Mouse (Mus musculus): ENCODE data around the gene Sp2. TPM values are rescaled to one million over a fixed set of nuclear protein-coding genes. Genes with fewer than 3 reads are reported as not detected.

The Sp2 gene
- polyA plus RNA-seq, 1 experiment = 13.9 TPM

- H3K4me3 ChIP-seq (ENCODE audit: insufficient read depth, poor library complexity, severe bottlenecking) = no peak overlapping the region
- H3K79me3 ChIP-seq (ENCODE audit: low read depth) = no peaks in the 10 kb centered on the region
- H3ac ChIP-seq (ENCODE audit: control insufficient read depth, insufficient read length, low read depth) = no peak overlapping the region
- TF ChIP-seq CTCF (IDR thresholded peaks at IDR 0.05; ENCODE audit: control insufficient read depth, insufficient read depth, insufficient read length) = peak; percentile 77
- no peak for TF ChIP-seq MAX (IDR thresholded peaks at IDR 0.05)
- TF ChIP-seq CEBPB (IDR thresholded peaks at IDR 0.05; ENCODE audit: low read depth) = no peak
- TF ChIP-seq MYOG (IDR thresholded peaks at IDR 0.05; ENCODE audit: control insufficient read depth, extremely low read depth, insufficient read length) = no peak
- no peak for TF ChIP-seq FOSL1 (IDR thresholded peaks at IDR 0.05; ENCODE audit: insufficient read depth, low read length, poor library complexity, severe bottlenecking)
- no peaks in the 10 kb centered on the region for H3K27me3 ChIP-seq (ENCODE audit: control insufficient read depth, insufficient read depth, insufficient read length)
- peaks cover under 1% of the 10 kb centered on the region for H3K79me2 ChIP-seq (ENCODE audit: control insufficient read depth, insufficient read depth)
- H3K36me3 ChIP-seq (ENCODE audit: control insufficient read depth, insufficient read depth) = peaks cover 22% of the 10 kb centered on the region
These were observed 72.8 kb downstream of the Sp2 start for GRCm38 (mm10) chr11:96910003-96910402.

- no peaks in the 10 kb centered on the region for H3K79me2 ChIP-seq (ENCODE audit: control insufficient read depth, insufficient read depth)
- H3K27me3 ChIP-seq (ENCODE audit: control insufficient read depth, insufficient read depth, insufficient read length) = no peaks in the 10 kb centered on the region
- TF ChIP-seq CTCF (IDR thresholded peaks at IDR 0.05; ENCODE audit: control insufficient read depth, insufficient read depth, insufficient read length) (no peak), USF1 (IDR thresholded peaks at IDR 0.05; ENCODE audit: low read depth) (no peak)
- H3K4me3 ChIP-seq (ENCODE audit: insufficient read depth, poor library complexity, severe bottlenecking) = no peak overlapping the region
- H3K79me3 ChIP-seq (ENCODE audit: low read depth) = no peaks in the 10 kb centered on the region
- H3ac ChIP-seq (ENCODE audit: control insufficient read depth, insufficient read length, low read depth) = no peak overlapping the region
- H3K36me3 ChIP-seq (ENCODE audit: control insufficient read depth, insufficient read depth) = peaks cover 22% of the 10 kb centered on the region
These were observed 74.2 kb downstream of the Sp2 start for GRCm38 (mm10) chr11:96908594-96908993.

GRCm38 (mm10) chr11:96906431-96907161 lies 76.2 kb downstream of the Sp2 start:
- peaks cover 22% of the 10 kb centered on the region for H3K36me3 ChIP-seq (ENCODE audit: control insufficient read depth, insufficient read depth)
- no peak overlapping the region for H3ac ChIP-seq (ENCODE audit: control insufficient read depth, insufficient read length, low read depth)
- no peak for TF ChIP-seq FOSL1 (IDR thresholded peaks at IDR 0.05; ENCODE audit: insufficient read depth, low read length, poor library complexity, severe bottlenecking)
- no peak for TF ChIP-seq CTCF (IDR thresholded peaks at IDR 0.05; ENCODE audit: control insufficient read depth, insufficient read depth, insufficient read length)
- no peak for TF ChIP-seq CEBPB (IDR thresholded peaks at IDR 0.05; ENCODE audit: low read depth)
- no peak for TF ChIP-seq MAX (IDR thresholded peaks at IDR 0.05)
- no peak for TF ChIP-seq USF1 (IDR thresholded peaks at IDR 0.05; ENCODE audit: low read depth)
- TF ChIP-seq MYOD1 (IDR thresholded peaks at IDR 0.05; ENCODE audit: control insufficient read depth, insufficient read length, low read depth) = no peak
- TF ChIP-seq MYOG (IDR thresholded peaks at IDR 0.05; ENCODE audit: control insufficient read depth, extremely low read depth, insufficient read length) = no peak

More at GRCm38 (mm10) chr11:96906431-96907161, 76.2 kb downstream of the Sp2 start:
- Histone ChIP-seq H3K79me3 (ENCODE audit: low read depth) (no peaks in the 10 kb centered on the region), H3K79me2 (ENCODE audit: control insufficient read depth, insufficient read depth) (no peaks in the 10 kb centered on the region), H3K27me3 (ENCODE audit: control insufficient read depth, insufficient read depth, insufficient read length) (no peaks in the 10 kb centered on the region), H3K4me3 (ENCODE audit: insufficient read depth, poor library complexity, severe bottlenecking) (no peak overlapping the region)

Other genes starting within 250 kb of the Sp2 start
- gene Snx11, start 205.4 kb downstream of the Sp2 start, polyA plus RNA-seq (2012; fragmentation: generic; extraction: Trizol) = 17.6 TPM
- gene Cbx1, start 193.8 kb downstream of the Sp2 start, polyA plus RNA-seq (2012; fragmentation: generic; extraction: Trizol) = 43.8 TPM
- gene Nfe2l1, start 153.0 kb downstream of the Sp2 start, polyA plus RNA-seq (2012; fragmentation: generic; extraction: Trizol) = 89.3 TPM
- 29.0 TPM for gene Copz2, start 133.1 kb downstream of the Sp2 start, polyA plus RNA-seq (2012; fragmentation: generic; extraction: Trizol)
- 33.1 TPM for gene Cdk5rap3, start 66.5 kb downstream of the Sp2 start, polyA plus RNA-seq (2012; fragmentation: generic; extraction: Trizol)
- gene Prr15l, start 54.9 kb downstream of the Sp2 start, polyA plus RNA-seq (2012; fragmentation: generic; extraction: Trizol) = 0.01 TPM
- gene Pnpo, start 39.0 kb downstream of the Sp2 start, polyA plus RNA-seq (2012; fragmentation: generic; extraction: Trizol) = 8.5 TPM
- 5.5 TPM for gene Sp6, start 30.4 kb upstream of the Sp2 start, polyA plus RNA-seq (2012; fragmentation: generic; extraction: Trizol)
- gene Scrn2, start 47.0 kb upstream of the Sp2 start, polyA plus RNA-seq (2012; fragmentation: generic; extraction: Trizol) = 21.1 TPM
- 1.0 TPM for gene Lrrc46, start 58.4 kb upstream of the Sp2 start, polyA plus RNA-seq (2012; fragmentation: generic; extraction: Trizol)
- 77.5 TPM for gene Mrpl10, start 58.6 kb upstream of the Sp2 start, polyA plus RNA-seq (2012; fragmentation: generic; extraction: Trizol)
- 1.8 TPM for gene Osbpl7, start 67.7 kb upstream of the Sp2 start, polyA plus RNA-seq (2012; fragmentation: generic; extraction: Trizol)
- gene Tbx21, start 132.4 kb upstream of the Sp2 start, polyA plus RNA-seq (2012; fragmentation: generic; extraction: Trizol) = not detected
- 0.46 TPM for gene Tbkbp1, start 168.5 kb upstream of the Sp2 start, polyA plus RNA-seq (2012; fragmentation: generic; extraction: Trizol)
- 180 TPM for gene Kpnb1, start 204.9 kb upstream of the Sp2 start, polyA plus RNA-seq (2012; fragmentation: generic; extraction: Trizol)

Data from C2C12 (cell line).